Comparison of ENCODE assay signal across 21 mouse cellular contexts in the genomic region with DNA sequence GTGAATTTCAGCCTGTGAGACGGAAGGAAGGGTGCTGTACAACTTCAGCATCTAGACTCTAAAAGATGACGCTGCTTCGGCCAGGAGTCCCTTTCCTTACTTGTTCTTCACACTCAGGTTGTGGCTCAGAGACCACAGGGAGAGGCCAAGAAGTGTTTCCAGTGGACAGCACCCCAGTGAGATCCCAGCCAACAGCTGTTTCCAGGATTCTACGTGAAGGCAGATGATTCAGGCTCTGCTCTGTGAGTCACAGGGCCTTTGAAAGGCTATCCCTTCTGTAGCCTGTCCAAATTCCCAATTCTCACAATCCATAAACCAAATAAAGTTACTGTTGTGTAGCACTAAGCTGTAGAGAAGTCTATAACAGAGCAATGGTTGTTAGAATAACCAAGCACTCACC.
A peak's percentile ranks its signal among the peaks of the same experiment; 100 is the strongest.
DNase-seq lines count a peak whose midpoint lies in the region; ATAC-seq and TF ChIP-seq lines count a peak whose summit lies in the region.
"Had no signal": no experiment of that assay in that cellular context is flagged by ENCODE, and none has a peak within 500 bp of the region (broad histone marks: within the 10 kb centered on the region; RNA-seq: fewer than 3 reads in every experiment).

No protein-coding gene starts in this region.

- H3K79me3 ChIP-seq in C2C12 (ENCODE audit: low read depth): no peaks in the 10 kb centered on the region

- H3K4me1 ChIP-seq in heart, embryonic 12.5 days (replicated peaks): 0 out of 2 replicates have a peak, but pooled peaks cover 5% of the 10 kb centered on the region
- H3K4me1 ChIP-seq in lung, adult 2 months (ENCODE audit: control insufficient read depth, insufficient read depth, low read length): no peaks in the 10 kb centered on the region
- H3K4me1 ChIP-seq: embryonic facial prominence, embryonic 15.5 days; forebrain, embryonic 15.5 days; hindbrain, embryonic 12.5 days had no signal

- no peaks in the 10 kb centered on the region for H3K27me3 ChIP-seq in heart, embryonic 12.5 days (replicated peaks)
- H3K27me3 ChIP-seq in C2C12 (ENCODE audit: control insufficient read depth, insufficient read depth, insufficient read length) (no peaks in the 10 kb centered on the region), myocyte (ENCODE audit: control insufficient read depth, insufficient read depth, insufficient read length) (no peaks in the 10 kb centered on the region)
- H3K27me3 ChIP-seq: embryonic facial prominence, embryonic 15.5 days; forebrain, embryonic 15.5 days; hindbrain, embryonic 12.5 days had no signal

- TF ChIP-seq POLR2A in myocyte (IDR thresholded peaks at IDR 0.05; ENCODE audit: insufficient read length, low read depth): no peak
- no peak for TF ChIP-seq POLR2A in lung, adult 2 months (IDR thresholded peaks at IDR 0.05; ENCODE audit: borderline replicate concordance, extremely low read depth, low read depth, low read length)

- H3K36me3 ChIP-seq in heart, embryonic 12.5 days: no peaks in the 10 kb centered on the region
- H3K36me3 ChIP-seq in C2C12 (ENCODE audit: control insufficient read depth, insufficient read depth): no peaks in the 10 kb centered on the region
- no peaks in the 10 kb centered on the region for H3K36me3 ChIP-seq in myocyte (ENCODE audit: control insufficient read depth, insufficient read depth)
- H3K36me3 ChIP-seq: embryonic facial prominence, embryonic 15.5 days; forebrain, embryonic 15.5 days; hindbrain, embryonic 12.5 days had no signal

- H3K27ac ChIP-seq in heart, embryonic 12.5 days (ENCODE audit: poor library complexity, severe bottlenecking): no peak overlapping the region
- H3K27ac ChIP-seq: embryonic facial prominence, embryonic 15.5 days; forebrain, embryonic 15.5 days; hindbrain, embryonic 12.5 days had no signal

- no peak overlapping the region for H3K4me3 ChIP-seq in heart, embryonic 12.5 days
- H3K4me3 ChIP-seq in C2C12 (ENCODE audit: insufficient read depth, poor library complexity, severe bottlenecking) (no peak overlapping the region), myocyte (no peak overlapping the region)
- H3K4me3 ChIP-seq in lung, adult 2 months (replicated peaks; ENCODE audit: extremely low read depth, low read depth, low read length): no peak overlapping the region
- H3K4me3 ChIP-seq: embryonic facial prominence, embryonic 15.5 days; erythroblast, embryonic 14.5 days; forebrain, embryonic 15.5 days; hindbrain, embryonic 12.5 days had no signal

- no peak overlapping the region for H3K4me2 ChIP-seq in heart, embryonic 12.5 days
- H3K4me2 ChIP-seq in myocyte (ENCODE audit: low read depth): peak overlapping the region; percentile 20
- H3K4me2 ChIP-seq: embryonic facial prominence, embryonic 15.5 days; forebrain, embryonic 15.5 days; hindbrain, embryonic 12.5 days had no signal

- no peaks in the 10 kb centered on the region for H3K79me2 ChIP-seq in C2C12 (ENCODE audit: control insufficient read depth, insufficient read depth)
- H3K79me2 ChIP-seq in myocyte (ENCODE audit: control insufficient read depth, insufficient read depth): no peaks in the 10 kb centered on the region

- H3K9ac ChIP-seq in heart, embryonic 12.5 days: no peak overlapping the region
- H3K9ac ChIP-seq: embryonic facial prominence, embryonic 15.5 days; forebrain, embryonic 15.5 days; hindbrain, embryonic 12.5 days had no signal

- 83% methylated on average over 4 of the region's 4 CpGs for WGBS in heart, embryonic 12.5 days
- WGBS in lung, adult 2 months: 80% methylated on average over 4 of the region's 4 CpGs

- peak; percentile 3 for DNase-seq in adrenal gland, postnatal 10 days
- no peak for DNase-seq in adrenal gland, postnatal 4 days (ENCODE audit: low spot score in 2 of 2)
- peak; percentile 76 for DNase-seq in heart, adult 11 months
- no peak for DNase-seq in MN1 (ENCODE audit: low spot score)
- DNase-seq in lung, adult 2 months: no peak
- DNase-seq: cerebellum, adult 11 months; cerebellum, adult 8-10 months; cerebellum, postnatal 14 days; embryo, embryonic 11 days; heart, postnatal 10 days; heart, postnatal 4 days had no signal

- no peak overlapping the region for H3ac ChIP-seq in C2C12 (ENCODE audit: control insufficient read depth, insufficient read length, low read depth)
- H3ac ChIP-seq in myocyte (ENCODE audit: control insufficient read depth, insufficient read length): no peak overlapping the region

- no peak for ATAC-seq in heart, embryonic 12.5 days (ENCODE audit: insufficient number of reproducible peaks, low FRiP score)
- ATAC-seq: forebrain, embryonic 15.5 days; hindbrain, embryonic 16.5 days; inflammation-experienced regulatory T-cells, adult 6 months; intestine, postnatal 0 days had no signal

- no peaks in the 10 kb centered on the region for H3K9me3 ChIP-seq in heart, embryonic 12.5 days (replicated peaks)
- H3K9me3 ChIP-seq: embryonic facial prominence, embryonic 15.5 days; forebrain, embryonic 15.5 days; hindbrain, embryonic 12.5 days had no signal

- TF ChIP-seq CTCF in C2C12 (IDR thresholded peaks at IDR 0.05; ENCODE audit: control insufficient read depth, insufficient read depth, insufficient read length): no peak
- no peak for TF ChIP-seq CTCF in lung, adult 2 months (IDR thresholded peaks at IDR 0.05; ENCODE audit: insufficient read depth, low read length)

TF ChIP-seq in C2C12, 6 proteins besides CTCF, POLR2A, EP300 and RAD21:
- TF ChIP-seq MAX (IDR thresholded peaks at IDR 0.05): no peak
- peak; percentile 55 for TF ChIP-seq FOSL1 (IDR thresholded peaks at IDR 0.05; ENCODE audit: insufficient read depth, low read length, poor library complexity, severe bottlenecking)
- peak; percentile 95 for TF ChIP-seq MYOD1 (IDR thresholded peaks at IDR 0.05; ENCODE audit: control insufficient read depth, insufficient read length, low read depth)

TF ChIP-seq in myocyte, 11 proteins besides CTCF, POLR2A, EP300 and RAD21:
- TF ChIP-seq TCF3 (IDR thresholded peaks at IDR 0.05; ENCODE audit: insufficient read length, low read depth) (no peak), SRF (IDR thresholded peaks at IDR 0.05; ENCODE audit: control insufficient read depth, insufficient read length, low read depth) (no peak), MAX (IDR thresholded peaks at IDR 0.05; ENCODE audit: low read depth) (no peak), CEBPB (IDR thresholded peaks at IDR 0.05; ENCODE audit: insufficient read depth, poor library complexity, severe bottlenecking) (no peak), POLR2AphosphoS2 (IDR thresholded peaks at IDR 0.05; ENCODE audit: insufficient read length, low read depth) (no peak), MYOG (IDR thresholded peaks at IDR 0.05; ENCODE audit: control insufficient read depth in 1 of 3, insufficient read depth in 1 of 3, insufficient read length in 2 of 3, low read depth in 2 of 3) (peak in 1 of 3 experiments; percentile 71), MYOD1 (IDR thresholded peaks at IDR 0.05; ENCODE audit: control insufficient read depth in 1 of 3, insufficient read length in 2 of 3, low read depth in 2 of 3) (peak; percentile 90 to 94 (median 93)), USF1 (IDR thresholded peaks at IDR 0.05; ENCODE audit: low read depth) (no peak), REST (IDR thresholded peaks at IDR 0.05; ENCODE audit: insufficient read depth, insufficient read length) (peak; percentile 41), E2F4 (IDR thresholded peaks at IDR 0.05; ENCODE audit: insufficient read depth) (no peak), TCF12 (IDR thresholded peaks at IDR 0.05; ENCODE audit: insufficient read depth, poor library complexity, severe bottlenecking) (peak; percentile 41)
TF ChIP-seq in myocyte: peak in this region for 4.

Comparison
In these comparisons a context has a peak if more than half of its experiments do, and no peak if none do; other contexts are left out.
1. DNase-seq: peak in adrenal gland, postnatal 10 days (single experiment) and heart, adult 11 months (single experiment); none in adrenal gland, postnatal 4 days (0 of 2), MN1 (single experiment) and lung, adult 2 months (single experiment).